Mouse (Mus musculus) cerebellum, postnatal 4 days (tissue): ENCODE data around the gene Lrrc4.

Experiments used
- DNase-seq, 2 experiments: peaks; one replicate each; pipeline ENCODE4 v3.0.0; 2022; ENCODE audit warnings: low spot score in 2 of 2, mixed read lengths in 1 of 2

The Lrrc4 gene

GRCm38 (mm10) chr6:28771331-28771730 lies 60.2 kb downstream of the Lrrc4 start:
- DNase-seq = no peak

DNA sequence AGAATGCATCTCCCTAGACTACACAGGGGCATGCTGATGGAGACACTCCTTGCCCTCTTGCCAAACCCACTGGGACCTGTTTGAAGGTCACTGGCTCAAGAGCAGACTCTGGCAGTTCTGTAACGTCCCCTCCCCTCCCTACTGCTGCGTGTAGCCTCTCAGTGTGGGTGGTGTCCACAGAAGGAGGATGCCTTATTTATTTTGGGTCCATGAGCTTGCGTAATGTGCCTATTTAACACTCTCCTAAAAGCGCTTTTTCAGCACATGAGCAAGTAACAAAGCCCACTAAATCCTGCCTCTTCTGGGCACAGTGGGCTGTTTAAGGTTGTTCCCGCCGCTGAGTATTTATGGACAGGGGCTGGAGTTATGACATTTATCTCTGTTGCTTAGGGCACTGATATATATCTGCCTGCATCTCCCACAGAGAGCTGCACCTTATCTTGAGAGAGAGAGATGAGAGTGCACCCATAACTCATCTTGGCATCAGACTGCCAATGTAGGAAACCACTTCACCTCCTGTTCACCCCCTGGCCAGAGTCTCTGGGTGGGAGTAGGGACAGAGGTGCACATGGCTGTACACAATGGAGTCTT lies 63.6 kb downstream of the Lrrc4 start:
- no peak for DNase-seq

DNA sequence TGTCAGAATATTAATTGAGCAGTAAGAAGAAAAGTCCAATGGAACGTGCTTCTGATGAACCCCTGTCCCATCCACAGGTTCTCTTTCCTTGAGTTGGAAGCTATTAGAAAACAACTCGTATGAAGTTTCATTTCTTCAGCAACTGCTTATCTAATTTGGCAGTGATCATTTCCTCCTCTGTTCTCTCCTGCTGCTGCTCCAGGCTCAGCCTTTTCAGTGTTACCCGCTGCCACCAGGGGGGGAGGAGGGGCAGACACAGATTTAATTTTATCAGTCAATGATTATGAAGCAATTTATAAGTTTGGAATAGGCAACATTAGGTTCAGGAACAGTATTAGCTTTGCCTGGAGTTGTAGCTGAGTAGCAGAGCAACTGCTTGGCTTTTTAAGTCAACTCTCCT lies 64.9 kb downstream of the Lrrc4 start:
- no peak for DNase-seq

DNA sequence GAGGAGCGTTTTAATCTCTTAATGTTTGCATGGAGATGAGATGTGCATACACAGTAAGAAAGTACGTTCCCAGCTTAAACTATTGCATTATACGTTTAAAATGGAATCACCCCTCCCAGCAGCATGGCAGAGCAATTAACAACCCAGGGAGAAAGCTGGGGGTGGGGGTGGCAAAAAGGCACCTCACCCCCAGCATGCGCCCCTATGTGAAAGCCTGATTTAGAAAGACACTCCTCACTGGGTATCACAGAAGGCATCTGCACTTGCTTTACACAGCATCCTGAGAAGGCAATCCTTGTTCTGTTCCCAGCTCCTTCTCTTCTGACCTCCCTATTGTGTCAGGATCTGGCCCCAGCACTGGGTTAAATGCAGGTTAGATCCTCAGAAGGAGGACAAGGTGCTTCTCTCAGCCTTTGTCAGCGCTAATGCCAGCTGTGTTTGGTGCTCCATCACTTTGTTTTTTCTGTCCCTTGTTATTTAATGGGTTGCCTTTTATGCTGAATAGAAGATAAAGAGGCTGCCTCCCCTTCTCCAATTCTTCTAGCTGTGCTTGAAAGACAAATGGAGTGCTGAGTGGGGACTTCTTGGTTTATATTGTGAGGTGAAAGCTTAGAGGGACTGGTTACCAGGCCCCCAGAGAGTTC lies 69.3 kb downstream of the Lrrc4 start:
- DNase-seq = no peak

DNA sequence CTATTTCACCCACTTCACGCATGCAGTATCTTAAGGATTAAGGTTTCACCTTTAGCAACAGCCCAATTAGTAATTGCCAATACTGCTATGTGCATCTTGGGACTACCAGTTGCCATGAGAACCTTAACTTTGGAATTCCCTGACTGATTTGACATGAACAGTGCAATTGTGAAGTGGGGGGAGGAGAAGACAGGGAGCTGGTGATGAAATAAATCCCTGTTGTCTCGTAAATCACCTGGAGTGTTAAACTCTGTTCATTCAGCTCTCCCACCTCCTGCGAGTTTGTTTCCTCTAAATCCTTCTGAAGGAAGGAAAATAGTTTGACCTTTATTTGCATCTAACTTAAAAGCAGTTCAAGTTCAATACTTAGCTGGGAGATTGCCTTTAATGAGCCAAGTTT lies 69.8 kb downstream of the Lrrc4 start:
- DNase-seq = no peak

DNA sequence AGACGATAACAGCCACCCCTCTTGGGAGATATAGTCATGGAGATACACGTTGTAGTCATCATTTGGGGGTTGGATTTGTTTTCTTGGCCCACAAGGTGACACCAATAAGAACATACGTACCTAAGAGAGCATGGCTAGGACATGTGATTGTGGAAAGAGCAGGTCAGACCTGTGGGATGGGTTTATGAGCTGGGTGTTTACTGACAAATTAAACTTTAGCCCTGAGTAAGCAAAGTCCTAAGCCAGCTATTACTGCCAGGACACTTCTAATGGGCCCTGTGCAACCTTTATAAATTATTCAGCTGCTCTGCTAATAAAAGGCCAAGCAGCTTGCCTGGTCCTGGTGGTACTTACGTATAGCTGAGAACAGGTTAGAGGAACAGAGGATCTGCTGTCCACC lies 73.3 kb downstream of the Lrrc4 start:
- DNase-seq = no peak

DNA sequence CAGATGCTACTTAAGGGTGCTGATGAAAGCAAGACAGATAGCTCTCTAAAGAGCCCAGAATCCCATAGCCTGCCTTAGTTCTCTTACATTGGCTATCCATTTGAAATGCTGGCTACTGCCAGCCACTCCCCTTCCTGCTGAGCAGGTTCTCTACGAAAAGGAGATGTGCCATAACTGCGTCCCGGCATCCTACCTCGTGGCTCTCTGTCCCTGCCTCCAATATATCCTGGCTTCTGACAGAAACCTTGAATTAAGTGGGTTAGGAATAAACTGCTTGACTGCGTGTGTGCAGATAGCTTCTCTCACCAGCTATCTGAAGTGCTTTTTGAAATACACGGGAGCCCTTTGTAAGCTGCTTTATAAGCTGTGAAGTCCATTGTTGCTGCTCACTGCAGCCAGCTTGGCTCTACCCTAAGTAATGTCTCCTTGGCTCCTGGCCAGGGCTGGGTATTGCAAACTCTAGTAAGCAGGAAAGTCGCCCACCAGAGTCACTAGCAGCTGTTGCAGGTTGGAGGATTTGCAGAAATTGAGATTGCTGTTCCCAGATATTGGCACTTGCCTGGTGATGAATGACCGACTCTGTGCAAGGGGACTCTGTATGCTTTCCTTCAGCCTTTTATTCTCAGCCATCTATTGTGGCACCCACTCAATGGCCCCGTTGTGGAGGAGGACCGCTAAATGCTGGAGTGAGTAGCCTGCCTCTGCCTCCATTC lies 75.1 kb downstream of the Lrrc4 start:
- peak; percentile 49 to 74 for DNase-seq

- DNase-seq = no peak
Measured at GRCm38 (mm10) chr6:28754127-28754898, 77.2 kb downstream of the Lrrc4 start.

DNA sequence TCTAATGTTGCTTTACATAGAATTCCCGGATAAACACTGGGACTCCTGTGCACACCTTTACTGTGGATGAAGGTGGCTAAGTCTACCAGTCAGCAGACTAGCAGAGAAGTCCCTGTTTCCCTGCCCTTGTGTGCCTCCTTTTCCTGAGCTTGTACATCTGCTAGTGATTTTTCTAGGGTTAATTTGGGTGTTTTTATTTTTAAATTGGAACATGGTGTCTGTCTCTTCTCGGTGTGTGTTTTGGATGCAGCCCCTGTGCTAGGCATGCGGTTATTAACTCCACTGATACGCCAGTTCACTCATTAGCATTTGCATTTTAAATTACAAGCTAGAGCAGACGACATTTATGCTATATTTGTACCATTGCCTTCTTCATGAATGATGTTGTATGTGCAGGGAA lies 77.9 kb downstream of the Lrrc4 start:
- DNase-seq = no peak

GRCm38 (mm10) chr6:28753217-28753616 lies 78.3 kb downstream of the Lrrc4 start:
- no peak for DNase-seq

GRCm38 (mm10) chr6:28751186-28751585 lies 80.4 kb downstream of the Lrrc4 start:
- DNase-seq = no peak

DNA sequence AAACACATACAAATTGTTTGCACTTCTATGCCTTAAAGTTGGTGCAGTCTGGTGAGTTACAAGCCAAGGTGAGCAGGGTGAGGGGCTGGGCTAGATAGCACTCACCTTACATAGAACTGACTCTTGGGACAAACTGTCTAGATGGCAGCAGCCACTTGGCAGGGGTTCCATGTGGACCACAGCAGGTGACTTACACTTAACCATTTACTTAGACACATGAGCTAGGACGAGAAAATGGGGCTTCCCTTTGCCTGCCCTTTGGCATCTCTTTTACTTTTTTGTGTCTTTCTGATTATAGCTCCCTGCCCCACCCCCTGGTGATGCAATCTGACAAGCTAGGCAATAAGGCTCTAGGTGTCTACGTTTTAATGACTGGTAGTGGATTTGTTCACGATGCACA lies 82.3 kb downstream of the Lrrc4 start:
- no peak for DNase-seq

DNA sequence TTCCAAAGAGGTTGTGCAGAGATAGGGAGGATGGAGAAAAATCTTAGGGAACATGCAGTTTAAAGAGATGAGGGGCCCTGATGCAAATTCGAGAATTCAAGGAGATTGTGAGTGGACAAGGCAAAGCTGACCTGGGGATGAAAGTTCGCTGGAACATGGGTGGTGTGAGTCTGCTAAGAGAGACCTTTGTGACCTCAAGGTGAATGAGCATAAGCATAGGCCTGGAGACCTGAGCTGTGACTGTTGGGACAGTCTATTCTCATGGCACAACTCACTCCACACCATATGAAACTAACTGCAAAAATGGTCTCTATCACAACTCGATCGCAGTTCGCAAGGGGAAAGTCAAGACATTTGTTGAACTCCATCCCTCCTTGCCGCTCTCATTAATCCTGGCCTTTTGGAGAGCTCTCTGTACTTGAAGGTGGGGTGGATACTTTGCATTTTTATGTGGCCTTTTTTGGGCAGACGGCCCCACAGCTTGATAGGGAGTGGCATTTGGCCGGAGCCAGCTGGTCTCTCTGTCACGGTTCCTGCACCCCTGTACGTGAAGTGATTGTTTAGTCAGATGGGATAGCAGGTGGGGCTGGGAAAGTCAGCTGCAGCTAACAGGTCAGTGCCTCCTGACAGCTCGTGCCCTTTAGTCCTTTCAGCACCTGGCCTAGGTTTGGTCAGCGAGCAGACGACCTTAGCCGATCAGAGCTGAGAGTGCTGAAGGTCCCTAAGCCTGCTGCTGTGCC lies 83.4 kb downstream of the Lrrc4 start:
- DNase-seq = peak in 1 of 2 experiments; percentile 52

DNA sequence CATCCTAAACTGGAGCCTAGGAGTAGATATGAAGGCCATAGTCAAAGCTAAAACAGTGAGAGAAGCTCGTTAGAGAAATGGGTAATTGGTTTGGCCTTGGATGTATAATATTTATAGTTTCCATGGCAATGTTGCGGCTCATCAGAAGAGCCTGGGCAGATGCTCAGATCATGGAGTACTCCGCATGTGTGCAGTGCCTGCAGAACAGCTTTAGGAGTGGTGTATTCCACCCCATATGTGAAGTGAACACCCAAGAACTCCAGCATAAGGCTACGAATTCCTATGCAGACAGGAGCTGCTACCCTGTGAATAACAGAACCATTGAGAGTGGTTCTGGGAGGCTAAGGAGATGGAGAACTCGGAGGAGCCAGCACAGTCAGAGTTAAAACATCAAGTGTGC lies 84.5 kb downstream of the Lrrc4 start:
- DNase-seq = no peak

GRCm38 (mm10) chr6:28745864-28746263 lies 85.7 kb downstream of the Lrrc4 start:
- no peak for DNase-seq

- DNase-seq = no peak
Measured at GRCm38 (mm10) chr6:28743586-28743985, 88.0 kb downstream of the Lrrc4 start.

DNA sequence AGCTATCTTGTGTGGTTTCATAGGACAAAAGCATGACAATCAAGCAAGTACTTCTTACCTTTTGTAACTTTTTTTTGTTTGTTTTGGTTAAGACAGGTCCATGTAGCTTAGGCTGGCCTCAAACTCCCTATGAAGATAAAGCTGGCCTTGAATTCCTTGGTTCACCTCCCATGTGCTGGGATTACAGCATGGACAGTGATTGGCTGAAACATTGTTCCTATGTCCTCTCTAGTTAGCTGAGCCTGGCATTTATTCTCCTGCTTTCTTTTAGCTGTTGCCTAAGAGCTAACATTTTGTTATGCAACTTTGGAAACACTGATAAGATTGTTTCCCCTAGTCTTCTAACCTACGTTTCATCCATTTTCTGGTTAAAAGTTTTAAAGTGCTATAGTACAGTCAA lies 93.9 kb downstream of the Lrrc4 start:
- no peak for DNase-seq

- DNase-seq = no peak
Measured at GRCm38 (mm10) chr6:28736665-28737064, 94.9 kb downstream of the Lrrc4 start.

DNA sequence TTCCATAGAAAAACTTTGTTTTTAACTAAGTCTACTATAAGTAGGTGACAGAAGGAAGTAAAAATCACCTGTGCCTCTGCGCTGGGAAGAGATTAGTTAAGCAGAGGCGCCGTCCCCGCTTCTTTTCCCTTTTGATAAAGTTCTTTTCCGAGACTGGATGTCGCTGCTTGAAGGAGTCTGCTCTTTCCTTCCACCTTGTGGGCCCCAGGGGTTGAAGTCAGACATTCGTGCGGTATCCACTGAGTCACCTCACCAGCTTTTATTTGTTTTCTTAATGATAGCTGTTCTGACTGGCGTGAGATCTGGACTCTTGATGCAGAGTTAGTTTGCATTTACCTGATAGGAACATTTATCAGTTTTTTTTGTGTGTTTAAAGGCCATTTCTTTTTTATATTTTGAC lies 96.4 kb downstream of the Lrrc4 start:
- no peak for DNase-seq

DNA sequence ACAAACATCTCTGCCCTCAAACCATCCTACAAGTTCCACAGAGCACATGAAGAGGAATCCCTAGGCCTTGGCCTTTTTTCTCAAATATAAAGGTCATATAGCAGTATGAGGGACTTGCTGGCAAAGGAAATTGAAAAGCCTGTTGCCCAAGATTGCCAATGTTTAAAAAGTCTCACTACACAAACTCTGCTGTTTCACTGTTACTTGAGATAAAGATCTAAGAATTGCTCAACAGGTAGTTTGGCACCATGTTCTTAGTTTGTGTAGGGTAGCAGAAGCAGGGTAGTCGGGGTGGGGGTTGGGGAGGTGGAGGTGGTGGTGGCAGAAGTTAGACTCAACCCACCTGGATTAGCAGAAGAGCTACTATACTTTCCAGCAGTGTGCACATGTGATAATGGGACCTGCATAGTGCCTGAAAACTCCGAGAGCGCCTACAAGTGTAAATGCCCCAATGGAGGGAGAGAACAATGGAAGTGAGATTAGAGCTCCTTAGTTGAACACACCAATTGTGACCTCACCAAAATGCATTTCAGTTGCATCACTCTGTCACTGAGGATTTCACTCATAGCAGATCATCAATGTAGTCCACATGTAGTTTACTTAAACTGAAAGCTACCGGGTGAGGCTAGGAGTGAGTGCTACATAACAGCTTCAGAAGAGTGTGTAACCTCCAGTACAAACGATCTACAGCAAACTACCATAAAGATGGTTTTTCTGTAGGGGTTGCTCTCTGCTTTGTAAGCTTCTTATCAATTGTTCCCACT lies 97.5 kb downstream of the Lrrc4 start:
- DNase-seq = no peak

DNA sequence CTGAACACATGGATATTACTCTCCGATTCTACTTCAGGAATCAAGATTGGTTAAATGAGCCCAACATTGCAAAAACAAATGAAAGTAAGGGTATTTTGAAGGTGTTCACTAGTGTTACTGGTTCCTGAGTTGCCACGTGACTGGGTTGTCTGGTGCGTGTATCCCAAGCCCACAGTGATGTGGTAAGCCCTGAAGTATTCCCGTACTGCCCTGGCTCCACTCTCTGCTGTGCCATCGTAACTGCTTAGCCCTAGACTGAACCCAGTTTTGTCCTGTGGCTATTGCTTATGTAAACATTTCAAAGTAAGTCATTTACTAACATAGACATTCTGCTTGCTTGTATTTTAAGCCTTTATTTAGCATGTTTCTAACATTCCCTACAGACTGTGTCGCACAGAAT lies 100.3 kb downstream of the Lrrc4 start:
- DNase-seq = no peak
